Mouse (Mus musculus) 3T3-L1 (cell line): ENCODE results near the gene Cst7.
"Not testable (repeated sequence)": the region's sequence is repeated elsewhere in the genome, so short reads cannot be mapped to it uniquely, and the experiment has no call there.

Experiments used
- DNase-seq: peaks from one replicate; pipeline ENCODE4 v3.0.0-alpha.2; 2015; ENCODE audit warnings: low read depth, low spot score

The Cst7 gene

GRCm38 (mm10) chr2:150569847-150570590, at the start of gene Cst7:
TSS of gene Cst7 (plus strand) at chr2:150570415.
- no peak for DNase-seq

DNA sequence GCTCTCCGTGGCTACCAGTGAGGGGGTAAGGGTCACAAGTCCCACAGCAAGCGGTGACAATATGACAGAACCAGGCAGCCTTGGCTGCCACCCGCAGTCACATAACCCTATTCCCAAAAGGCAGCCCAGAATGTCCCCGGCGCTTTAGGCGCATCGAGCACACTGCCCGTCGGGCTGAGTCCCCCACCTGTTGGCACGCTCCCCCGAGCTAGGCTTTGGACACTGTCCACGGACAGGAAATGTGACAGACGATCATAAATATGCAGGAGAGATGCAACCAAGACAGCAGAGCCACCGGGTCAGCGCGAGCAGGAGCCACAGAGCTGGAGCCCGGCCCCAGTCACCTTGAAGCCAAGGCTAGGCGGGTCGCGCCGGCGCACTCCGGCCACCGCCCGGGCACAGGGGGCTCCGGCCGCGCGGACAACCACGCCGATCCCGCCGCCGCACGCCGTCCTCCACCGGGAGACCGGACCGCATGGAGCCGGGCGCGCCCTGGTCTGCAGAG, 44.5 kb upstream of the Cst7 start:
- no peak for DNase-seq

DNA sequence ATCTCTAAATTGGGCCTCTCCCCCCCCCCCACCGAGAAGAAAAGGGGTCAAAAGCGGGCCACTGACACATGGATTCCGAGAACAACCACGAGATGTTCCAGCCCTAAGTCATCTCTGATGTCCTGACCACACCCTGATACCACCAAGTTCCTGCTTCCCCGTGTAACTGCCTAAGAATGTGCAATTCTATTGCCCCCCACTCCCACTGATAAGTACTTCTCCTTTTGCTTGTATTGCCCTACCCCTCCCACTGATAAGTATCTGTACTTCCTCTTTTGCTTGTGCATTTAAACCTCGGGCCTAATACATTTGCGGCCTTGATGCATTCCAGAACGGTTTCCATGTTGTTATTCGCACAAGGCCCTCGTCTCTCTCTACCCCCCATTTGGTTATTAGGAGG, 20.6 kb upstream of the Cst7 start:
- DNase-seq: not testable (repeated sequence)

- DNase-seq: peak; percentile 65
These were observed 11.6 kb upstream of the Cst7 start for GRCm38 (mm10) chr2:150558568-150558967.

DNA sequence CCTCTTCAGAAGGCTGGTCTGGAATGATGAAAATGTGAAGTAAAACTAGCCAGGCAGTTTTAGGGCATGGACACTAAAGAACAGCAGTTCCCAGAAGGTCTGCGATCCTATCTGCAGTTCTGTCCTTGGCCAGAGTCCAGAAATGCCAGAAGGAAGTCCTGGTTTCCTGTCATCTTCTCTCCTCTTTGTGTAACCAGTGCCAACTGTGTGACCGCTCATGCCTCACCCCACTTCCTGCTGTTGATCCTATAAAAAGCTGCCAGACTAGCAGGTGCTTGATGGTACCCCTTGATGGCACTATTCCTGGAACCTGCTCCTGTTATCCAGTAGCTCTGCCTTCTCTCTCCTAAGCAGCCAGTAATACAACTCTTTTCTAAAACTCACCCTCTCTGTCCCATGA, 3.2 kb upstream of the Cst7 start:
- DNase-seq: peak; percentile 6

DNA sequence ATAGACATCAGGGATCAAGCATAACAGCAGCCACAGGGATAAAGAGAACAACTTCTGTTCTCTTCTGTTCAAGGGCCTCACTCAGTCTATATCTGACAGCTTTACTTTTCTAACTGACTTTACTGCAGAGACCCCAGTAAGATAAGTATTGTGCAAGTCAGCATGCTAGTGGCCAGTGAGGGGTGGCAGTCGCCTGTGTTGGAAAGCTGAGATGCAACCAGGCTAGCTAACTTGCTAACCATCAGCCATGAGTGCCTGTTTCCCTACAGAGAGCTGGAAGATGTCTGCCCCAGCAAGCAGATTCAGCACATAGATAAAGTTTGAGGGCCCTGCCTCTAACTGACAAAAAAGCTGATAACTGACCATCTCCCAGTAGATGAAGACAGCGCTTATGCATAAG, 546 bp downstream of the Cst7 start:
- DNase-seq: no peak

DNA sequence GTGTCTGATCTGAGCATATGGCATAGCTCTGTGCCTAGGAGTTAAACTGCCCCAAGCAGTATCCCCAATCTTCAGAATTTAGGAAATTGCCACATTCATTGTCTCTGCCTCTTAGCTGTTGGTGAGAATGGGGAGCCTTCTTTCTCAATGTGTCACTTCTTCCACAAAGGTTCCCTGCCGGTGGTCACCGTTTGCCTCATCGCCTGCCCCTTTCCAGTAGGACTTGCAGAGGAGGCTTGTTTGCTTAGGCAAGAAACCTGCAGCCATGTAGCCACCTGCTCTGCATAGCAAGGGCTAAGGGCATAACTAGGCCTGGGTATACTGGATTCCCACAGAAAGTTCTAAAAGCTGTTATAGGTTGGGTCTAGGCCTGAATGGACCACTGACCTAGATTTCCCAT, 2.2 kb downstream of the Cst7 start:
- DNase-seq: no peak

DNA sequence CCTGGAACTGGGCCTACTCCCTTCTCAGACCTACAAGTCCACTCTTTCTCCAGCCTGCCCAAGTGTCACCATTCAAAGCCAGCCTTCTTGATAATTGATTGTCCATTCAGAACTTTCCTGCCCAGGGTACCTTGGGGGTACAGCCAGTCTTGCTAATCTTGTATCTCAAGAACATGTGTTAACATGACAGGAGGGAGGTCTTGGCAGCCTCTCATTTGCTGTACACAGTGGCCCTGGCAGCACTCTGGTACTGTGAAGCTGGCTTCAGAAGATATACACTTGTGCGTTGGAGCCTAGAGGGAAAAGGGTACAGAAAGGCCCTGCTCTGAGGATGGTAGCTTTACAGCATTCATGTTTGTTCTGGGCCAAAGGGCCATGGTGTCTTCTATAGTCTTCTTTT, 6.0 kb downstream of the Cst7 start:
- DNase-seq: no peak

DNA sequence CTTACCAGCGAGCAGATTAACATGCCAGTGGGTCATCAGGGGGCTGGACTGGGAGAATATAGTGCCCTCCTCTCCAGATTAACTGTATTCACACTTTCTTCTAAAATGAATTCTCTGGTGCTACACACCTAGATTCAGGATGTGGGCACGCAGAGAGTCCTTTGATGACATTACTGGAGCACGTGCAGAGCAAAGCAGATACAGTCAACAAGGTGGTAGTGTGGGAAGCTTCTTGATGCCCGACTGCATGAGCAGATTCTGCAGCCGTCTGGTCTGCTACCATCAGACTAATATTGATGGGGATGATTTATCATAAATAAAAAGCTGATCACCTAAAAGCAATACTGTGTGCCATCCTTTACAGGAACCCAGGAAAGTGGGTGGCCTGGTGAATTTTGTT, 8.4 kb downstream of the Cst7 start:
- no peak for DNase-seq

- no peak for DNase-seq
These were observed 9.4 kb downstream of the Cst7 start for GRCm38 (mm10) chr2:150579628-150580027.

DNA sequence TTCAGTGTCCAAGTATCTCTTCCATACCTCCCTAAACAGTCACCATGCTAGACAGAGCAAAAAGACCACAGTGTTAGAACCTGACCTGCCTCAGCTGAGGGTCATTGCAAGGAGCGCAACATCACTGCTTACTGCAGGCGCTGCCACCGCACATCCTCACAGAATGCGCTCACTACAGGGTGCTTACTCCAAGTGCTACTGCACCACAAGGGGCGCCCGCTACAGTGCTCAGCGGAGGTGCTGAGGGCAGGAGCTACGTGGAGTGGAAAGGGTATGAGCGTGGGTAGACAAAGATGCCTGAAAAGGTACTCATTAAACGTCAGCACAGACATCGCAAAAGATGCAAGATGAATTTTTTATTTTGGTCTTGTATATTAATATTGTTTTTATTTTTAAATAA, 18.9 kb downstream of the Cst7 start:
- DNase-seq: no peak

GRCm38 (mm10) chr2:150595411-150596190, 25.4 kb downstream of the Cst7 start:
- DNase-seq: no peak

DNA sequence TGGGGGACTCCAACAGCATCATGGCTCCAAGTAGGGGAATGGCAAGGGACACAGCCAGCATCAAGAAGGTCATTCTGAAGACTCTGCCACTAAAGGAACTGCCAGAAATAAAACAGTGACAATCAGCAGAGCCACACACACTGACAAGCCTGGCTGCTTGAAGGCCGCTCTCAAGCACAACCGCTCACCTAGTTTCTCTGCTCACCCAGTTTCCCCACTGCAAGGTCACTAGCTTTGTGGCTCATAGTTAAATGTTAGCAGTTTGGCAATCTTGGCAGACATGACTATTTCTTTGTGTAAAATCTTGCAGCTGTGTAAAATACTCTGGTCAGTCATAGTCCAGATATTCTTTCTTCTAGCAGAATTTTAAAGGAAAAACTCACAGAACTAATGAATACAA, 30.0 kb downstream of the Cst7 start:
- DNase-seq: no peak

DNA sequence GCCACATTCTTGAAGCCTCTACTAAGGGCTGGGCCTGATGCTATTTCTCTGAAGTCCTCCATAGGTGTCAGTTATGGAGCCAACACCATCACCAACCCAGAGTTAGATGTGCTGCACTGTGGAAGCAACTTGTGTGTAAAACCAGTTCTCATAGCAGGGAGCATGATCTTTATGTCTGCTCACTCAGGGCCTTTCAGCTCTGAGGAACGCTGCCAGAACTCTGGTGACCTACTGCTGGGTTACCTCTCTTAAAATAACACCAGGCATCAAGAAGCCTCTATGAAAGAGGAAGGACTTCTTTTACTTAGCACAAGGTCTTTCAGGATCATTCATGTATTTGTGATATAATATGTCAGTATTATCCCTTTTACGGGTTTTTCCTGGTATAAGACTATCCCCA, 32.0 kb downstream of the Cst7 start:
- no peak for DNase-seq

DNA sequence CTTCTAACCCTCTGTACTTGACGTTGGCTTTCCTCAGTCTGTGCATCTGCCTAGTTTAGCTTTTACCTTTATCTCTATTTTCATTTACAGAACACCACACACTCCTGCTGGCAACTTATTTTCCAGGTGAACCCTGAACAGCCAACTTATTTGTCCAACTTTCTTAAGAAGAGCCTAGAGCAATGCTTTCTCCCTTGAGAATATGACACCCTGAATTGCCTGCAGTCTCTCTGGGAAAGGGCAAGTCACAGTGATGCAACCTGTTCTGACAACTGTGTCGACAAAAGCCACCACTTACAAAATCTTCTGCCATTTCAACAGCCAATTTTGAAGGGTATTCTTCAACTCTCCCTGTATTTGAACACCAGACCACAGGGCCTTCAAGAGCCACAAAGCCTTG, 34.6 kb downstream of the Cst7 start:
- DNase-seq: no peak

DNA sequence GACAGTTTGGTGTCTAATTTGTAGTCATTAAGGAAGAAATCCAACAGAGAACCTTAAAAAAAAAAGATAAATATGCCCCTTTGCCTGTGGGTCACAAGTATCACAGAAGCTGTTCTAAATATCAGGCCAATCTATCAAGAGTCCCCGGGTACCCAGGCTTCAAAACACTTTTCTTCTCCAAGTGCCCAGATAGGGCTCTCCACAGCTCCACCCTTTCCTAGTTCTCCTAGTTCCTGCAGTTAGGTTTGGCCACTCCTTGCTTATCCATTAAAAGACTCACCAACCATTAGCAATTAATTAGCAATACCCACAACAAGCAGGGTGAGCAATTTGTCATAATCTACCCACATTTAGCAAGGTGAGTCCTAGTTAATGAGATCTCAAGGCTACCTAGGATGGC, 36.9 kb downstream of the Cst7 start:
- DNase-seq: no peak

- DNase-seq: peak; percentile 98
These were observed 38.0 kb downstream of the Cst7 start, which contains the start of gene Apmap for GRCm38 (mm10) chr2:150608087-150608799. TSS of gene Apmap (minus strand) at chr2:150608567.

DNA sequence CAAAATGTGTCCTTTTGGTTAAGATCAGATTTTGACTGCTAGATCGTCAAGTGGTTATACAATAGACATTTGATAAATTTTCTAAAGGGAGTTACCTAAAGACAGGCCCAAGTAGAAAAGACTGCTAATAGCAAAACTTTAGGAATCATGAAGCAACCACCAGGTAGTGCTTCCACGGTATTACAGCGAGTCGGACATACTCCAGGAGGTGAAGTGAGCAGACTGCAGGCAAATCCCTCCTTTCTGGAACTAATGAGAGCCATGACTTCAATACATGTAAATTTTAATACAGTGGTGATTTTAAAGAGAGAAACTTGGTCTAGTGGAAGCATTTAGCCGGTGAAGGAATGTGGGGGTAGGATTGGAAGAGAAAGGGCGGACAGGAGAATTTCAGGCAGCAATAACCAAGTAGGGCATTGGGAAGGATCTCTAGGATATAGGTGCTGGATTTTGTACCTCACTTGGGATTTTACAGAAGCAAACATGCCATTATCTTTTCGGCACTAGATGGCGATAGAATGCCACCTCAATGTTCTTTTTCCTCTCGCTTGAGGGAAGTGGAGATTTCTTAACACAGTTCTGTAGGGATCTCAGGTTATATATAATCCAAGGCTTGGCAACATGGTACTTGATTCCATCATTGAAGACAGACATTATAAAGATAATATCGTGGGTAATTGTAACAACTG, 38.8 kb downstream of the Cst7 start:
- peak; percentile 94 for DNase-seq

DNA sequence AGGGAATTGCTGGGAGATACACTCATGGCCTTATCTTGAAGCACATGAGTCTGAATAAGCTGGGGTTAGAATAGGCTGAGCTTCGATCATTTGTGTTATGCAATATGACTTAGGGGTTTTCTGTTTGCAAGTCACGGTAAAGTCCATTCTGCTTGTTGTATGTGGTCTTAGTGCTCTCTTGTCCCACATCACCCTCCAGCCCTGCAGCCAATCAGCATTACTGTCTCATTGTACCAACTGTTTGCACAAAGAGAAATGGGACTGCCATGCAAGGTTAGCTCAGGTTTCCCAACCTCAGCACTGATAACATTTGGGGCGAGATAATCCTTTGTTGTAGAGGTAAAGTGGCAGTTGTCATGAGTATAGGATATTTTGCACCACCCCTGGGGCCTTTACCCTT, 39.9 kb downstream of the Cst7 start:
- DNase-seq: no peak

- DNase-seq: no peak
These were observed 51.5 kb downstream of the Cst7 start for GRCm38 (mm10) chr2:150621698-150622097.

GRCm38 (mm10) chr2:150623957-150624356, 53.7 kb downstream of the Cst7 start:
- no peak for DNase-seq

- no peak for DNase-seq
These were observed 54.7 kb downstream of the Cst7 start for GRCm38 (mm10) chr2:150624926-150625325.
